ENCODE assay signal across 24 mouse cellular contexts in the genomic region with DNA sequence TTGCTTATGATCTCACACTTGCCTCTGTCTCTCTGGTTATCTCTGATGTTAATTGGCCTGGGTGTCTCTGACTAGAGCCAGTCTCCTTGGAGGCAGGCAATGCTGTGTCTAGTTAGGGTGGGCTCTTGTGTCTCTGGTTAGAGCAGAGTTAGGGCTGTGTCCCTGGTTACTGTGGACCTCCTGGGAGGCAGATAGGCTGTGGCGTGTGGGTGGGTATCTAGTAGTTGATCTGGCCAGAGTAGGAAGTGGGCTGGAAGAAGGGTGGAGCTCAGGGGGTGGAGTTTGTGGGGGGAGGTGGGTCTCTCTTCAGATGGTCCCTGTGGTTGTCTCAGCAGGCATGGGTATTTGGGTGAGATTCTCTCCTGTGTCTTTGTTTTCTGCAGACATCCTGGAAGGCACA. TPM values are rescaled to one million over a fixed set of nuclear protein-coding genes. Genes with fewer than 3 reads are reported as not detected.
DNase-seq lines count a peak whose midpoint lies in the region; ATAC-seq lines count a peak whose summit lies in the region.
"Had no signal": no experiment of that assay in that cellular context is flagged by ENCODE, and none has a peak within 500 bp of the region (broad histone marks: within the 10 kb centered on the region; RNA-seq: fewer than 3 reads in every experiment).

No protein-coding gene starts in this region.

- no peaks in the 10 kb centered on the region for H3K27me3 ChIP-seq in heart, embryonic 16.5 days (ENCODE audit: control insufficient read depth, insufficient read depth, low read length)
- H3K27me3 ChIP-seq: heart, embryonic 13.5 days; hindbrain, embryonic 15.5 days; intestine, embryonic 15.5 days; liver, embryonic 12.5 days had no signal

- H3K9ac ChIP-seq in heart, embryonic 16.5 days (ENCODE audit: low read length): no peak overlapping the region
- H3K9ac ChIP-seq: heart, embryonic 13.5 days; hindbrain, embryonic 15.5 days; intestine, embryonic 15.5 days; liver, embryonic 12.5 days; lung, embryonic 14.5 days had no signal

- no peaks in the 10 kb centered on the region for H3K9me3 ChIP-seq in heart, embryonic 16.5 days (replicated peaks; ENCODE audit: control insufficient read depth, low read length)
- H3K9me3 ChIP-seq: forebrain, embryonic 10.5 days; heart, embryonic 13.5 days; hindbrain, embryonic 15.5 days; intestine, embryonic 15.5 days; liver, embryonic 12.5 days had no signal

- peak; percentile 37; the same call in 1 of the 2 replicates for ATAC-seq in heart, embryonic 16.5 days (replicated peaks; ENCODE audit: extremely low read depth, insufficient read depth, low FRiP score)
- ATAC-seq in common myeloid progenitor, adult 5-6 weeks (replicated peaks; ENCODE audit: low read depth, poor library complexity, severe bottlenecking): peak; percentile 96
- ATAC-seq in megakaryocyte-erythroid progenitor cell, adult 5-6 weeks (replicated peaks; ENCODE audit: low FRiP score, low TSS enrichment, poor library complexity, severe bottlenecking): peak; percentile 50; the same call in 1 of the 2 replicates
- ATAC-seq: forebrain, embryonic 16.5 days; intestine, embryonic 15.5 days; liver, embryonic 12.5 days had no signal

- DNase-seq in heart, postnatal 10 days: no peak
- DNase-seq in thymus, postnatal 14 days: peak; percentile 11
- no peak for DNase-seq in thymus, postnatal 10 days (ENCODE audit: low spot score in 2 of 2)
- no peak for DNase-seq in gastrocnemius, adult 18-20 months (ENCODE audit: low spot score)
- DNase-seq: adrenal gland, postnatal 14 days; cerebellum, adult 8-10 months; cerebellum, postnatal 36 days; gastrocnemius, postnatal 14 days; heart, adult 18-20 months; heart, postnatal 36 days; kidney, adult 8-10 months; kidney, postnatal 14 days; lung, embryonic 14.5 days; lung, postnatal 36 days had no signal

- intact Hi-C loops in heart, postnatal 10 days (cut with DNase I): no loop called here

- H3K27ac ChIP-seq in heart, embryonic 16.5 days (ENCODE audit: low read length): no peak overlapping the region
- H3K27ac ChIP-seq: forebrain, embryonic 10.5 days; heart, embryonic 13.5 days; hindbrain, embryonic 15.5 days; intestine, embryonic 15.5 days; liver, embryonic 12.5 days had no signal

- 42% methylated on average over 1 of the region's 1 CpGs for WGBS in heart, embryonic 16.5 days

- no peak overlapping the region for H3K4me3 ChIP-seq in heart, embryonic 16.5 days (ENCODE audit: low read length)
- H3K4me3 ChIP-seq: forebrain, embryonic 10.5 days; heart, embryonic 13.5 days; hindbrain, embryonic 15.5 days; intestine, embryonic 15.5 days; liver, embryonic 12.5 days had no signal

- H3K36me3 ChIP-seq in heart, embryonic 16.5 days (ENCODE audit: control insufficient read depth, insufficient read depth): no peaks in the 10 kb centered on the region
- H3K36me3 ChIP-seq: forebrain, embryonic 10.5 days; heart, embryonic 13.5 days; hindbrain, embryonic 15.5 days; intestine, embryonic 15.5 days; liver, embryonic 12.5 days had no signal

- H3K4me1 ChIP-seq in heart, embryonic 16.5 days (ENCODE audit: control insufficient read depth, insufficient read depth, low read length): no peaks in the 10 kb centered on the region
- H3K4me1 ChIP-seq: heart, embryonic 13.5 days; hindbrain, embryonic 15.5 days; intestine, embryonic 15.5 days; liver, embryonic 12.5 days had no signal

- H3K4me2 ChIP-seq in heart, embryonic 16.5 days (ENCODE audit: low read depth, low read length): no peak overlapping the region
- H3K4me2 ChIP-seq: heart, embryonic 13.5 days; hindbrain, embryonic 15.5 days; intestine, embryonic 15.5 days; liver, embryonic 12.5 days; lung, embryonic 14.5 days; midbrain, embryonic 11.5 days had no signal

RNA-seq across cellular contexts. Expression of a gene that starts 33.9 kb away (rescaled TPM):
- 149 and 168 TPM in 2 replicates for polyA plus RNA-seq in heart, embryonic 16.5 days (2015; fragmentation: Nextera tagmentation; extraction: Ambion mirVana)
- total RNA-seq in heart, postnatal 10 days (2021): 100 to 1,000 TPM; 255 to 258 TPM
- total RNA-seq in common myeloid progenitor, adult 5-6 weeks (2017): 59.5 and 83.8 TPM in 2 replicates
- total RNA-seq in megakaryocyte-erythroid progenitor cell, adult 5-6 weeks (2014; fragmentation: Nextera tagmentation): 38.5 and 50.6 TPM in 2 replicates
- total RNA-seq in megakaryocyte-erythroid progenitor cell, adult 5-6 weeks (2017): 67.5 and 73.9 TPM in 2 replicates
- total RNA-seq in gastrocnemius, adult 18-20 months (2021): 100 to 1,000 TPM; 184 to 191 TPM

Comparison
In these comparisons a context has a peak if more than half of its experiments do, and no peak if none do; other contexts are left out.
1. ATAC-seq: peak in every context shown above with its lines; median percentile 96 in common myeloid progenitor, adult 5-6 weeks; 50 in megakaryocyte-erythroid progenitor cell, adult 5-6 weeks; 37 in heart, embryonic 16.5 days.